Mouse (Mus musculus): ENCODE data around the gene Gltp. TPM values are rescaled to one million over a fixed set of nuclear protein-coding genes. Genes with fewer than 3 reads are reported as not detected.
A peak's percentile ranks its signal among the peaks of the same experiment; 100 is the strongest.

Gene Gltp
- total RNA-seq, 1 experiment from 2014 or later, result 75.9 TPM

DNA sequence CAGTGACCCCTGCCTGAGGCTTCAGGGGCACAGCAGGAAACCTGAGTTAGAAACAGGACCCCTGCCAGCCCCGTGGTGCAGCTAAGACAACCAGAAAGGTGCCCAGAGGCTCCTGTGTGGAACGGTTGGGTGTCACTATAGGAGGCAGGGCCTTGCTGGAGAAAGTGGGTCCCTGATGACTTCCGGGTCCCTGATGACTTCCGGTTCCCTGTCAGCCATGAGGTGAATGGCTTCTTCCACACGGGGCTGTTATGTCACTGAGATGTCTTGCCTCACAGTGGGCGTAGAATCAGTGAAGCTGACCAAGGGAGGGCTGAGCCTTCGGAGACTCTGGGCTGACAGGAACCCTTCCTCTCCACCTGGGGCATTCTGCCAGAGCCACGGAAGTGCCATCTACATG, 16.2 kb downstream of the Gltp start:
- ATAC-seq (replicated peaks in 1 of 2; ENCODE audit: insufficient read depth in 1 of 2, low FRiP score in 2 of 2, low TSS enrichment in 1 of 2, low read depth in 1 of 2, poor library complexity in 2 of 2, severe bottlenecking in 2 of 2), result no peak

GRCm38 (mm10) chr5:114673114-114673513, 17.7 kb downstream of the Gltp start:
- ATAC-seq (replicated peaks in 1 of 2; ENCODE audit: insufficient read depth in 1 of 2, low FRiP score in 2 of 2, low TSS enrichment in 1 of 2, low read depth in 1 of 2, poor library complexity in 2 of 2, severe bottlenecking in 2 of 2), result no peak

DNA sequence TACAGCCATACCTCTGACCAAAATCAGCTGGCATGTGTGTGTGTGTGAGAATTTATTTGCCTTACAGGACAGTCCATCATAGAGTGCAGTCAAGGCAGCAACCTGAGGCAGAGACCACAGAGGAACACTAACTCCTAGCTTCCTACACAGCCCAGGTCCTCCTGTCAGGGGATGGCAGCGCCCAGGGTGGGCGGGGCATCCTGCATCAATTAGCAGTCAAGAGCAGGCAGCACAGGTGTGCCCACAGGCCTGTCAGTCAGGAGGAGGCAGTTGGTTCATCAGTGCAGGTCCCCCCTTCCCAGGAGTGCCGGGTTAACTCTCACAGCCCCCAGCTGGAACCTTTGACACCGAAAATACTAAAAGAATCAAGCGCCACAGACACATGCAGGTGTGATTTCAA, 21.8 kb downstream of the Gltp start:
- ATAC-seq (replicated peaks in 1 of 2; ENCODE audit: insufficient read depth in 1 of 2, low FRiP score in 2 of 2, low TSS enrichment in 1 of 2, low read depth in 1 of 2, poor library complexity in 2 of 2, severe bottlenecking in 2 of 2), result no peak

GRCm38 (mm10) chr5:114667228-114667856, 23.4 kb downstream of the Gltp start:
- peak; percentile 91 to 97 for ATAC-seq (replicated peaks in 1 of 2; ENCODE audit: insufficient read depth in 1 of 2, low FRiP score in 2 of 2, low TSS enrichment in 1 of 2, low read depth in 1 of 2, poor library complexity in 2 of 2, severe bottlenecking in 2 of 2)

GRCm38 (mm10) chr5:114666659-114667058, 24.1 kb downstream of the Gltp start:
- ATAC-seq (replicated peaks in 1 of 2; ENCODE audit: insufficient read depth in 1 of 2, low FRiP score in 2 of 2, low TSS enrichment in 1 of 2, low read depth in 1 of 2, poor library complexity in 2 of 2, severe bottlenecking in 2 of 2), result no peak

GRCm38 (mm10) chr5:114664750-114665149, 26.0 kb downstream of the Gltp start:
- ATAC-seq (replicated peaks in 1 of 2; ENCODE audit: insufficient read depth in 1 of 2, low FRiP score in 2 of 2, low TSS enrichment in 1 of 2, low read depth in 1 of 2, poor library complexity in 2 of 2, severe bottlenecking in 2 of 2), result no peak

DNA sequence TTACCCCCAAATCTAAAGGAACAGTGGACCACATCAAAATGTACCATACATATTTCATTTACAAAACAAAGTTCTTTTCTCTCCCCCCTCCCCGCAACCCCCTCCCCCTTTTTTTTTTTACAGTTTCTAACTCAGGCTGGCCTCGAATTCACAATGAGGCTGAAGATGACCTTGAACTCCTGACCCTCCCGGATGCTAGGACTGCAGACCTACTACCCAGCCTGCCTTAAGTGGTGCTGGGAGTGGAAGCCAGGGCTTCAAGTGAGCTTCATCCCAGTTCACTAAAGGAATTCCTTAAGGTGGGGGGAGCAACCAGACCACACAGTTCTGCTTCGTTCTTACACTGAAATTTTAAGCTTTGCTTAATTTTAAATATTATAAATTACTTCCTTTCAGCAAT, 26.6 kb downstream of the Gltp start:
- no peak for ATAC-seq (replicated peaks in 1 of 2; ENCODE audit: insufficient read depth in 1 of 2, low FRiP score in 2 of 2, low TSS enrichment in 1 of 2, low read depth in 1 of 2, poor library complexity in 2 of 2, severe bottlenecking in 2 of 2)

DNA sequence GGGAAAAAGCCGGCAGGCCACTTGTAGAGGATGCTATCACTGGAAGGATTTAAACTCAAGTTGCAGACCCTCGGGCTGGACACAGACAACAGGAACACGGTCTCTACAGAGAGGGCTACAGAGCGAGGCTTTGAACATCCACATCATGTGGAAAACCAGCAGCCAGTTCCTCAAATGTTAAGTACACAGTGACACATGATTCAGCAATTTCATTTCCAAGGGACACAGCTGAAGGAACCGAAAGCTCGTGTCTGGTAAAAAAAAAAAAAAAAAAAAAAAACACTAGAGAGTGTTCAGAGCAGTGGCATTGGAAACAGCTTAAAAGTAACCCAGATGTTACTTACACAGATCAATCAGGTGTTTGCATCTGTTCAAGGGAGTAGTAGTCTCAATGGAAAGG, 29.8 kb downstream of the Gltp start:
- ATAC-seq (replicated peaks in 1 of 2; ENCODE audit: insufficient read depth in 1 of 2, low FRiP score in 2 of 2, low TSS enrichment in 1 of 2, low read depth in 1 of 2, poor library complexity in 2 of 2, severe bottlenecking in 2 of 2), result peak; percentile 80 to 82

- no peak for ATAC-seq (replicated peaks in 1 of 2; ENCODE audit: insufficient read depth in 1 of 2, low FRiP score in 2 of 2, low TSS enrichment in 1 of 2, low read depth in 1 of 2, poor library complexity in 2 of 2, severe bottlenecking in 2 of 2)
Observed at GRCm38 (mm10) chr5:114658255-114658654, 32.5 kb downstream of the Gltp start, which contains the start of gene Trpv4. TSS of gene Trpv4 (minus strand) at chr5:114658421.

GRCm38 (mm10) chr5:114657426-114657825, 33.4 kb downstream of the Gltp start:
- no peak for ATAC-seq (replicated peaks in 1 of 2; ENCODE audit: insufficient read depth in 1 of 2, low FRiP score in 2 of 2, low TSS enrichment in 1 of 2, low read depth in 1 of 2, poor library complexity in 2 of 2, severe bottlenecking in 2 of 2)

DNA sequence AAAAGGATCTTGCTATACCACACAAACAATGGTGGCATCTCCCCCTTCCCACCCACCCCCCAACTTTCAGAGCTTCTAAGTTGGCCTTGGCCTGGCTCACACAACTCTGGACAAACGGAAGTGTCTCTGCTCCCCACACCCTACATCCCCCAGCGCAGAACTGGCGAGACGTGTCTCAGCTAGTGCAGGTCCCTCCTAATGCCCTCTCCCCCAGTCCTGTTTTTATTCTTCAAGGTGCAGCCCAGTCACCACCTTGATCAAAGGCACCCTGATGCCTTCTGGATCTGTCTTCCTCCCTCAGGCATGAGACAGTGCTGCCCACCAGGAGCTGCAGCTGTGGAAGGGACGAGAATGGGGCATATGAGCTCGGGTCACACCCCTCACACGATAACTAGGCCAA, 34.5 kb downstream of the Gltp start:
- ATAC-seq (replicated peaks in 1 of 2; ENCODE audit: insufficient read depth in 1 of 2, low FRiP score in 2 of 2, low TSS enrichment in 1 of 2, low read depth in 1 of 2, poor library complexity in 2 of 2, severe bottlenecking in 2 of 2), result no peak

- ATAC-seq (replicated peaks in 1 of 2; ENCODE audit: insufficient read depth in 1 of 2, low FRiP score in 2 of 2, low TSS enrichment in 1 of 2, low read depth in 1 of 2, poor library complexity in 2 of 2, severe bottlenecking in 2 of 2), result no peak
Observed at GRCm38 (mm10) chr5:114655721-114656120, 35.1 kb downstream of the Gltp start.

DNA sequence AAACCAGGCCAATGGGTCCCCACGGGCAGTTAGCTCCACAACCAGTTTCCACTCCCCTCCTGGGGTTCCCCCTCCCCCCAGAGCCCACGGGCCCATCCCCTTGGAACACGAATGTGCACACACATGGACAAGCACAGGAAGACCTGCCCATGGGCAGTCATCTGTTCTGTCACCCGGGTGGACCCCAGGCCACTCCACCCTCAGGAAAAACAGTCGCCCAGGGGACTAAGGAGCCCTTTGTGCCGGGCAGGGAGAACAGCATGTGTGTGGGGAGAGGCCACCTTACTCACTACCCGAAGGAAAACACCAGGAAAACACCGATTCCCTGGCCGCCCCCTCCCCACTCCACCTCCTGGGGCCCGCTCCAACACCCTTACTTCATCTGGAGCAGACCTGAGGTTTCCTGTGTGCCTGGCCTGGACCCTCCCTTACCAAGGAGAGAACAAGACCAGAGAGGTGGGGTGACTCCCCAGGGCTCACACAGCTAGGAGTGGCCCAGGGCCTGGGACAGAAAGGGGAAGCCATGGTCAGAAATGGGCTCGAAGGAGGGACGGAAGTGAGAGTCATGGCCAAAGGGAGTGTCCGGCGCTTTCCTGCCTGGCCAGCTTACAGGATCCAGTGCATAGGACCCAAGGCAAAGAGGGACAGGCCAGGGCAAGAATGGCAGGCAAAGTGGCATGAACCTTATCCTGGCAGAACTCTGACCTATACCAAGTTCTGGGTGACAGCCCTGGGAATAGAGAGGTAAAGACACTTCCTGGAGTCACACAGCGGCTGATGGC, 36.9 kb downstream of the Gltp start:
- ATAC-seq (replicated peaks in 1 of 2; ENCODE audit: insufficient read depth in 1 of 2, low FRiP score in 2 of 2, low TSS enrichment in 1 of 2, low read depth in 1 of 2, poor library complexity in 2 of 2, severe bottlenecking in 2 of 2), result no peak

GRCm38 (mm10) chr5:114651449-114651848, 39.3 kb downstream of the Gltp start:
- 0 out of 4 replicates have a peak, but pooled peaks of 1 of the 2 experiments have one; percentile 5 for ATAC-seq (replicated peaks in 1 of 2; ENCODE audit: insufficient read depth in 1 of 2, low FRiP score in 2 of 2, low TSS enrichment in 1 of 2, low read depth in 1 of 2, poor library complexity in 2 of 2, severe bottlenecking in 2 of 2)

- peak; percentile 28 to 29; a peak in 3 of 4 replicates for ATAC-seq (replicated peaks in 1 of 2; ENCODE audit: insufficient read depth in 1 of 2, low FRiP score in 2 of 2, low TSS enrichment in 1 of 2, low read depth in 1 of 2, poor library complexity in 2 of 2, severe bottlenecking in 2 of 2)
Observed at GRCm38 (mm10) chr5:114651002-114651401, 39.8 kb downstream of the Gltp start.

DNA sequence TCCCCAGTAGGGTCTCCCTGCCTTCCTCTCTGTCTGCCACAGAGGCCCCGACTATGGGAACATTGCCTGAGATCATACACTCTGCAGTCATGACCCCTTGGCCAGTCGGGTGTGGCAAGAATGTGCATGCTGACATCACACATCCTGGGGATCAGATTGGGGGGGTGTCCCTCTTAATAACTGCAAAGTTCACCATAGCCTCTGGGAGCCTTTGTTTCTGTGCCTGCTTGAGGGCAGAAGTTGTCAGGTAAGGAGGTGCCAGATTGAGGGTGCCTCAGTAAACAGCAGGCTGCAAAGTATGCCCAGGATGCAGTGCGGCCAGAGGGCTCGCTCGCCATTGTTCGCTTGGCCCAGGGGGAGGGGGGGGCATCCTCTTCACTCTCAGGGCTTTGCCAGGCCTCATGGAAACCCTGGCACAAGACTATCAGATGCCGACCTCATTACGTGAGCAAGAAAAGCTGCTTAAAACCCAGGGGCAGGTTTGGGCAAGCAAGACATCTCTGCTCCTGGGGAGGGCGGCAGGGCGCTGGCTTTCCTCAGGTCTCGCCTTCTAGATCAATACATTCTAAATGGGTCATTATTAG, 42.0 kb downstream of the Gltp start:
- no peak for ATAC-seq (replicated peaks in 1 of 2; ENCODE audit: insufficient read depth in 1 of 2, low FRiP score in 2 of 2, low TSS enrichment in 1 of 2, low read depth in 1 of 2, poor library complexity in 2 of 2, severe bottlenecking in 2 of 2)

- ATAC-seq (replicated peaks in 1 of 2; ENCODE audit: insufficient read depth in 1 of 2, low FRiP score in 2 of 2, low TSS enrichment in 1 of 2, low read depth in 1 of 2, poor library complexity in 2 of 2, severe bottlenecking in 2 of 2), result peak; percentile 39 to 62
Observed at GRCm38 (mm10) chr5:114647211-114647974, 43.4 kb downstream of the Gltp start.

GRCm38 (mm10) chr5:114645916-114646315, 44.9 kb downstream of the Gltp start:
- ATAC-seq (replicated peaks in 1 of 2; ENCODE audit: insufficient read depth in 1 of 2, low FRiP score in 2 of 2, low TSS enrichment in 1 of 2, low read depth in 1 of 2, poor library complexity in 2 of 2, severe bottlenecking in 2 of 2), result no peak
